Mouse (Mus musculus): ENCODE measurements around the gene Adamts9. TPM values are rescaled to one million over a fixed set of nuclear protein-coding genes. Genes with fewer than 3 reads are reported as not detected.

Gene Adamts9
- polyA plus RNA-seq, 1 experiment from 2014 or later = 9.3 TPM

GRCm38 (mm10) chr6:92801462-92801861, 141.8 kb downstream of the Adamts9 start:
- H3K4me1 ChIP-seq = no peaks in the 10 kb centered on the region
- no peak overlapping the region for H3K9ac ChIP-seq
- no peak overlapping the region for H3K4me2 ChIP-seq (replicated peaks)
- H3K27ac ChIP-seq = no peak overlapping the region
- no peak overlapping the region for H3K4me3 ChIP-seq
- no peak for ATAC-seq (ENCODE audit: insufficient number of reproducible peaks, insufficient read depth, low FRiP score, low TSS enrichment)
- H3K36me3 ChIP-seq = peaks cover 12% of the 10 kb centered on the region; the same call in 1 of the 2 replicates
- no peaks in the 10 kb centered on the region for H3K9me3 ChIP-seq
- 69% methylated on average over 2 of the region's 2 CpGs for WGBS
- no peaks in the 10 kb centered on the region for H3K27me3 ChIP-seq

GRCm38 (mm10) chr6:92793804-92794203, 149.5 kb downstream of the Adamts9 start:
- Histone ChIP-seq H3K9ac (no peak overlapping the region), H3K9me3 (no peaks in the 10 kb centered on the region), H3K27me3 (no peaks in the 10 kb centered on the region), H3K4me1 (no peaks in the 10 kb centered on the region), H3K4me3 (no peak overlapping the region), H3K36me3 (peaks cover 14% of the 10 kb centered on the region), H3K27ac (no peak overlapping the region), H3K4me2 (replicated peaks) (no peak overlapping the region)
- WGBS = 35% methylated on average over 6 of the region's 6 CpGs
- no peak for ATAC-seq (ENCODE audit: insufficient number of reproducible peaks, insufficient read depth, low FRiP score, low TSS enrichment)

GRCm38 (mm10) chr6:92787376-92787712, 155.9 kb downstream of the Adamts9 start:
- Histone ChIP-seq H3K4me3 (peak overlapping the region; percentile 23), H3K27ac (no peak overlapping the region), H3K4me1 (no peaks in the 10 kb centered on the region; the same call in 1 of the 2 replicates), H3K36me3 (no peaks in the 10 kb centered on the region), H3K4me2 (replicated peaks) (peak overlapping the region; percentile 48), H3K27me3 (peaks cover 15% of the 10 kb centered on the region; the same call in 1 of the 2 replicates), H3K9me3 (no peaks in the 10 kb centered on the region), H3K9ac (no peak overlapping the region)
- peak; percentile 67 for ATAC-seq (ENCODE audit: insufficient number of reproducible peaks, insufficient read depth, low FRiP score, low TSS enrichment)
- WGBS = 0% methylated on average over 11 of the region's 12 CpGs

GRCm38 (mm10) chr6:92786701-92787375, 156.5 kb downstream of the Adamts9 start:
- H3K36me3 ChIP-seq = no peaks in the 10 kb centered on the region
- H3K9me3 ChIP-seq = no peaks in the 10 kb centered on the region
- no peak overlapping the region for H3K27ac ChIP-seq
- H3K4me3 ChIP-seq = peak overlapping the region; percentile 23
- H3K4me2 ChIP-seq (replicated peaks) = peak overlapping the region; percentile 48
- no peaks in the 10 kb centered on the region; the same call in 1 of the 2 replicates for H3K4me1 ChIP-seq
- ATAC-seq (ENCODE audit: insufficient number of reproducible peaks, insufficient read depth, low FRiP score, low TSS enrichment) = peak; percentile 25; the same call in 1 of the 2 replicates
- 5% methylated on average over 20 of the region's 20 CpGs for WGBS
- H3K9ac ChIP-seq = no peak overlapping the region
- peaks cover 15% of the 10 kb centered on the region; the same call in 1 of the 2 replicates for H3K27me3 ChIP-seq

- Histone ChIP-seq H3K4me2 (replicated peaks) (no peak overlapping the region), H3K36me3 (no peaks in the 10 kb centered on the region), H3K9me3 (no peaks in the 10 kb centered on the region), H3K27ac (no peak overlapping the region), H3K27me3 (peaks cover 15% of the 10 kb centered on the region; the same call in 1 of the 2 replicates), H3K4me3 (no peak overlapping the region), H3K4me1 (no peaks in the 10 kb centered on the region; the same call in 1 of the 2 replicates), H3K9ac (no peak overlapping the region)
- WGBS = 13% methylated on average over 7 of the region's 7 CpGs
- ATAC-seq (ENCODE audit: insufficient number of reproducible peaks, insufficient read depth, low FRiP score, low TSS enrichment) = no peak
Observed at GRCm38 (mm10) chr6:92784782-92785181, 158.5 kb downstream of the Adamts9 start.

- H3K36me3 ChIP-seq = no peaks in the 10 kb centered on the region
- WGBS = 92% methylated on average over 6 of the region's 6 CpGs
Observed at GRCm38 (mm10) chr6:92781446-92781845, 161.8 kb downstream of the Adamts9 start.

GRCm38 (mm10) chr6:92779935-92780205, 163.4 kb downstream of the Adamts9 start:
- no peak overlapping the region for H3K9ac ChIP-seq
- no peak for ATAC-seq (ENCODE audit: insufficient number of reproducible peaks, insufficient read depth, low FRiP score, low TSS enrichment)
- H3K27ac ChIP-seq = no peak overlapping the region
- WGBS = 40% methylated on average over 5 of the region's 5 CpGs
- no peak overlapping the region for H3K4me3 ChIP-seq
- H3K4me1 ChIP-seq = peaks cover 2% of the 10 kb centered on the region; the same call in 1 of the 2 replicates
- H3K4me2 ChIP-seq (replicated peaks) = no peak overlapping the region
- no peaks in the 10 kb centered on the region for H3K27me3 ChIP-seq
- peaks cover 5% of the 10 kb centered on the region; the same call in 1 of the 2 replicates for H3K36me3 ChIP-seq
- H3K9me3 ChIP-seq = no peaks in the 10 kb centered on the region

More at GRCm38 (mm10) chr6:92781446-92781845, 161.8 kb downstream of the Adamts9 start:
- Histone ChIP-seq H3K9me3 (no peaks in the 10 kb centered on the region), H3K4me1 (peaks cover 2% of the 10 kb centered on the region; the same call in 1 of the 2 replicates), H3K4me2 (replicated peaks) (no peak overlapping the region), H3K27me3 (peaks cover 11% of the 10 kb centered on the region; the same call in 1 of the 2 replicates), H3K4me3 (no peak overlapping the region), H3K9ac (no peak overlapping the region), H3K27ac (no peak overlapping the region)
- ATAC-seq (ENCODE audit: insufficient number of reproducible peaks, insufficient read depth, low FRiP score, low TSS enrichment) = no peak

- 71% methylated on average over 11 of the region's 11 CpGs for WGBS
- H3K4me2 ChIP-seq (replicated peaks) = no peak overlapping the region
- no peak overlapping the region for H3K9ac ChIP-seq
- peaks cover 5% of the 10 kb centered on the region; the same call in 1 of the 2 replicates for H3K36me3 ChIP-seq
- no peak for ATAC-seq (ENCODE audit: insufficient number of reproducible peaks, insufficient read depth, low FRiP score, low TSS enrichment)
- H3K27me3 ChIP-seq = no peaks in the 10 kb centered on the region
- no peaks in the 10 kb centered on the region for H3K9me3 ChIP-seq
- no peak overlapping the region for H3K4me3 ChIP-seq
- H3K27ac ChIP-seq = no peak overlapping the region
- H3K4me1 ChIP-seq = 0 out of 2 replicates have a peak, but pooled peaks cover 2% of the 10 kb centered on the region
Observed at GRCm38 (mm10) chr6:92779140-92779934, 164.0 kb downstream of the Adamts9 start.

- no peak overlapping the region for H3K4me3 ChIP-seq
- H3K4me2 ChIP-seq (replicated peaks) = no peak overlapping the region
- no peak for ATAC-seq (ENCODE audit: insufficient number of reproducible peaks, insufficient read depth, low FRiP score, low TSS enrichment)
- H3K4me1 ChIP-seq = 0 out of 2 replicates have a peak, but pooled peaks cover 2% of the 10 kb centered on the region
- H3K9ac ChIP-seq = no peak overlapping the region
- 18% methylated on average over 2 of the region's 2 CpGs for WGBS
- no peaks in the 10 kb centered on the region for H3K9me3 ChIP-seq
- no peak overlapping the region for H3K27ac ChIP-seq
- H3K27me3 ChIP-seq = no peaks in the 10 kb centered on the region
- H3K36me3 ChIP-seq = peaks cover 5% of the 10 kb centered on the region; the same call in 1 of the 2 replicates
Observed at GRCm38 (mm10) chr6:92776356-92776755, 166.9 kb downstream of the Adamts9 start.

GRCm38 (mm10) chr6:92762372-92762771, 180.9 kb downstream of the Adamts9 start:
- Histone ChIP-seq H3K27ac (no peak overlapping the region), H3K27me3 (no peaks in the 10 kb centered on the region), H3K9me3 (no peaks in the 10 kb centered on the region), H3K4me1 (no peaks in the 10 kb centered on the region), H3K4me2 (replicated peaks) (no peak overlapping the region), H3K4me3 (no peak overlapping the region), H3K36me3 (no peaks in the 10 kb centered on the region), H3K9ac (no peak overlapping the region)
- no peak for ATAC-seq (ENCODE audit: insufficient number of reproducible peaks, insufficient read depth, low FRiP score, low TSS enrichment)
- 44% methylated on average over 3 of the region's 3 CpGs for WGBS

- no peak overlapping the region for H3K4me3 ChIP-seq
- no peaks in the 10 kb centered on the region for H3K27me3 ChIP-seq
- no peaks in the 10 kb centered on the region for H3K4me1 ChIP-seq
- ATAC-seq (ENCODE audit: insufficient number of reproducible peaks, insufficient read depth, low FRiP score, low TSS enrichment) = no peak
- no peak overlapping the region for H3K9ac ChIP-seq
- no peak overlapping the region for H3K4me2 ChIP-seq (replicated peaks)
- H3K9me3 ChIP-seq = no peaks in the 10 kb centered on the region
- no peaks in the 10 kb centered on the region for H3K36me3 ChIP-seq
- H3K27ac ChIP-seq = no peak overlapping the region
Observed at GRCm38 (mm10) chr6:92759616-92760015, 183.7 kb downstream of the Adamts9 start.

- Histone ChIP-seq H3K27me3 (no peaks in the 10 kb centered on the region), H3K9ac (no peak overlapping the region), H3K9me3 (no peaks in the 10 kb centered on the region), H3K4me3 (no peak overlapping the region), H3K4me2 (replicated peaks) (no peak overlapping the region), H3K4me1 (no peaks in the 10 kb centered on the region), H3K36me3 (no peaks in the 10 kb centered on the region), H3K27ac (no peak overlapping the region)
- 26% methylated on average over 5 of the region's 5 CpGs for WGBS
- no peak for ATAC-seq (ENCODE audit: insufficient number of reproducible peaks, insufficient read depth, low FRiP score, low TSS enrichment)
Observed at GRCm38 (mm10) chr6:92755826-92756225, 187.5 kb downstream of the Adamts9 start.

Data from embryonic facial prominence, embryonic 12.5 days (tissue).